Mouse (Mus musculus) thymus, adult 2 months (tissue): Measurements from ENCODE around the gene Dcst2.

Experiments
- CTCF ChIP-seq: fragments of 200-500 bp; IDR thresholded peaks from 2 replicates; pipeline ENCODE4 v1.5.1; 2012; ENCODE audit warnings: mild to moderate bottlenecking, control low read depth, low read length, moderate library complexity, borderline replicate concordance; ENCODE audit not compliant: control insufficient read depth, poor library complexity, insufficient read depth; ENCODE audit errors: extremely low read depth
- POLR2A ChIP-seq: fragments of 200-500 bp; IDR thresholded peaks from 2 replicates; pipeline ENCODE4 v1.6.1; 2012; ENCODE audit warnings: mild to moderate bottlenecking, low read length, control low read depth, moderate library complexity; ENCODE audit not compliant: control insufficient read depth, poor library complexity, insufficient read depth; ENCODE audit errors: extremely low read depth

DNA sequence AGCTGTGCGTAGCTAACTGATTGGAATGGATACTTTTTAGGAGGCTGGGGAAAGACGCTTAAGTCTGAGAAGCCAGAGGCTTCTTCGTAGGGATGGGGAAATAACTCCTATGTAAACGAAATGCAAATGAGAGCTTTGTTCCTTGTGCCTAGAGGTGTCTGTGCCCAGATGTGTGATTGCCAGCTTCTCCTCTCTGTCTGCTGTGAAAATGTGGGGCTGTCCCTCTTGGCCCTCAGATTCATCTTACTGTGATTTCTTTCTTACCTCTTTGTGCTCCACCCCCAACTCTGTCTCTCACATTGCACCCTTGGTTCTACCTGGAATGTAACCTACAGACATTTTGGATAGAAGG lies 34.9 kb downstream of the Dcst2 start:
- no peak for TF ChIP-seq CTCF
- TF ChIP-seq POLR2A: no peak
